Mouse (Mus musculus) bone marrow, adult 2 months (tissue): ENCODE measurements around the gene Tas2r143.

Source experiments
- CTCF ChIP-seq: fragments of 200-500 bp; IDR thresholded peaks from 2 replicates; pipeline ENCODE4 v1.5.1; 2011; ENCODE audit warnings: low read length, control low read depth; ENCODE audit not compliant: control insufficient read depth, insufficient read depth
- POLR2A ChIP-seq: fragments of 200-500 bp; IDR thresholded peaks from 2 replicates; pipeline ENCODE4 v1.6.1; 2011; ENCODE audit warnings: low read depth, mild to moderate bottlenecking, control low read depth, low read length, borderline replicate concordance; ENCODE audit not compliant: control insufficient read depth

DNA sequence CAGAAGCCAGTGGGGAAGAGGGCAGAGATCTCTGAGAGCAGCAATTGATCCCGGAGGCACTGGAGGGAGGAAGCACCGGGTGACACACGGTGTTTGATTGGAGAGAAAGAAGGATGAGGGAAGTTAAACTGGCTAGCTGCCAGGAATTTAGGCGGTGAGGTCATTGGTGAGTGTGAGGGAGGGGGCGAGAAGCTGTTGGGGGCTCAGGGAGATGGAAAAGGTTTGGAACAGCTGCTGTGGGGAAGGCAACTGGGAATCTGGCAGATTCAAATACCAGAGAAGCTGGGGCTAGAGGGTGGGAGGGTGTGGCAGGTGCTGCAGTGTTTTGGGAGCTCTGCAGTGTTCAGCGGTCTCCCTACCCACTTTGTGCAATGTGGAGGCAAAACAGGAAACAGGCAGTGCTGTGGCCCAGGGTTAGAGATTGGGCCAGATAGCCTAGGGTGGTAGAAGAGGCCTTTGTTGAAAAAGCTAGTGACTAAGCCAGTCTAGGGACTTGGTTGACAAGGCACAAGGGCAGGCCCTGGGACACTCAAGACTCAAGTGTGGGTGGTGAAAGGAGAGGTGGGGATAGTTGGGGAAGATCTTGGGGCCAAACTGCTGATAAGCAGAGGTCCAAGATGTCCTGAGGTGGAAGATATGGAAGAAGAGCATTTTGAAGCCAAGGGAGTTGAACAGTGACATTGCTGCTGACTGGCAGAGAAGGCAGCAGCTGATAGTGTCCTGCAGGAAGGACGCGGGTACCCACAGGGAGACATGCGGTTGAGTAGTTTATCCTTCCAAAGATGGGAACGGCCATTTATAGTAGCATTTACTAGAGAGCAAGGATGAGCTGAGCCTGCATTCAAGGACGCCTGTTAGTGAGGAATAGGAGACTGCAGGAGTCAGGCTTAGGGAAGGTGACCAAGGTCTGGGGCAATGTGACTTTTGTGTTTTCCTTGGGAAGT is 45.7 kb upstream of the Tas2r143 start:
- no peak for TF ChIP-seq CTCF
- no peak for TF ChIP-seq POLR2A
